Mouse (Mus musculus): ENCODE data around the gene Tbc1d5.

Gene Tbc1d5

DNA sequence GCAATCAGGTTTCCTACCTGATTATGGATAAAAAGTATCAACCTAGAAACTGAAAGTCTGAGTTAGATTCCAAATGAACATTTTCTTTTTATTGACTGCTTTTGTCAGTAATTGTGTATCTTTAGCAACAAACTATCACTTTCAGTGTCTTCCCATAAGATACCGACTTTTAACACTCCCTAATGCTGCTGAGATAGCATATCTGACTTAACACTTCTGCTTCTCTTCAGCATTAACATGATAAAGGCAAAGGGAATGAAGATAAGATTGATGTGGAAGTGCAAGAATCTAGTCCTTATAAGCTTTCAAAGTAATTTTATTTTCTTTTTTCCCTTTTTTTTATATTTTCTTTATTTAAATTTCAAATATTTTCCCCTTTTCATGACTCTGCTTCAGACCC is 138.3 kb downstream of the Tbc1d5 start:
- DNase-seq: no peak

DNA sequence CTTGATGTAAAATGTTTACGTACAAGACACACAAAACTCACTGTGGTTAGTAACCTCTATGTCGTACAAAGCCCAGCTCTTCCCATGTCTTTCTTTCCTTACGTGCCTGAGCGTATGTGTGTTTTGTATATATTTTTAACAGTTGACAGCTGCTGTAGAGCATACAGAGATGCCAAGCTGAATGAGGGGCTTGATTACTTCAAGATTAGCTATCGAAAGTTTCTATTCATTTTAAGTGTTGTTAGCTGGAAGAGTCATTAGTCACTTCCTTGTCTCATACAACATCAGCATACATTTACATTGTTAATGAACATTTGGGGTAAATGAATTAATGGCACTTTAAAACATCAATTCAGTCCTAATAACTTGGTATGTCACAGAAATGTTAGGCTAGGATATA is 155.9 kb downstream of the Tbc1d5 start:
- DNase-seq: no peak

DNA sequence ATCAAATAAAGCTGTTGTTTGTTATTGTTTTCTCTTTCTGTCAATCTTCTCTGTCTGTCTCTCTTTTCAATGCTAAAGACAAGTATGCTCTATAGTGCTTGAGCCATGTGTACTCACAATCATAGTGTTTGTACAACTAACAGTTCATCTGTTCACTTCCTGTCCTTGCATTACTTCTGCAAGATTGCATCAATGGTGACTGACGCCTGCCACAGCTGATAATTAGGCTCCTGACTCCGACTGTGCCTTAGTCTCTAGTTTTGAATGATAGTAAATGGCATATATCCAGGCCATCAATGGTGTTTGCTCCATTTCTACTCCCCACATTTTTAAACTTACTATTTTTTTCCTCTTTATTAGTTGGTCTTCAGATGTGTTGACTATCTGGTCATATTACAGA is 162.8 kb downstream of the Tbc1d5 start:
- no peak for DNase-seq

- DNase-seq: no peak
These were observed 165.2 kb downstream of the Tbc1d5 start for GRCm38 (mm10) chr17:51013908-51014307.

DNA sequence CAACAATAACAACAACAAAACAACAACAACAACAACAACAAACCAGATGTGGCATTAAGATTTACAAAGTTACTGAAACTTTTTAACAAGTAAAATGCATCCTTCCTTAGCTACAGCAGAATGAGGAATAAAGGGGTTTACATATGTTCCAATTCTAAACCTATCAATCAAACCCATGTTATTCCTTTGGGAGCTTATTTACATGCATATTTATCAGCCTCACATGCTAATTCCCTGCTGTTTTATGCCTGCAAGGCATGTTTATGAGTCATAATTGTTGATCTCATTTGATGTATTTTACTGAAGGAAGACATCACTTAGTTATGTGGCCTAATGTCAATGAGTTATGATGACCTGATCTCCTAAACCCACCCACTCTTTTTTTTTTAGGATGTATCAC is 176.0 kb downstream of the Tbc1d5 start:
- no peak for DNase-seq

GRCm38 (mm10) chr17:50998216-50998615 is 180.9 kb downstream of the Tbc1d5 start:
- DNase-seq: no peak

GRCm38 (mm10) chr17:50993294-50993993 is 185.7 kb downstream of the Tbc1d5 start:
- DNase-seq: no peak

GRCm38 (mm10) chr17:50990770-50991405 is 188.3 kb downstream of the Tbc1d5 start:
- no peak for DNase-seq

GRCm38 (mm10) chr17:50987935-50988334 is 191.2 kb downstream of the Tbc1d5 start:
- no peak for DNase-seq

GRCm38 (mm10) chr17:50981933-50982332 is 197.2 kb downstream of the Tbc1d5 start:
- DNase-seq: no peak

- DNase-seq: no peak
These were observed 207.0 kb downstream of the Tbc1d5 start for GRCm38 (mm10) chr17:50972142-50972541.

- no peak for DNase-seq
These were observed 213.0 kb downstream of the Tbc1d5 start for GRCm38 (mm10) chr17:50966147-50966546.

DNA sequence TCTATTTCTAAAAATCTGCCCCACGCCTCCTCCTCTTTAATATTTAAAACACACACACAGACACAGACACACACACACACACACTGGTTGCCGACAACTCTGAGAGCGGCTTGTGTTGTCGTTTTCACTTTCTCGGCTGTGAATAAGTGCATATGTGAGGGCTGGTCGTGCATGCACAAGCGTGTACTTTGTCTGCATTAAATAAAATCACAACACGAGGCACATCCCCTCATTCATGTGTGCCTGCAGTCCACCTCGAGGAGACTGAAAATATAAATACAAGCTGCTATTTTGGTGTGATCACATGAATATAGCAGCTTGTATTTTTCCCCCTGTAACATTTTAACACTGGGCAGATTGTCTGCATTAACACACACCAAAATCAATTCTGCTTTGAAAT is 224.8 kb downstream of the Tbc1d5 start:
- no peak for DNase-seq

GRCm38 (mm10) chr17:50922308-50922707 is 256.8 kb downstream of the Tbc1d5 start:
- DNase-seq: no peak

DNA sequence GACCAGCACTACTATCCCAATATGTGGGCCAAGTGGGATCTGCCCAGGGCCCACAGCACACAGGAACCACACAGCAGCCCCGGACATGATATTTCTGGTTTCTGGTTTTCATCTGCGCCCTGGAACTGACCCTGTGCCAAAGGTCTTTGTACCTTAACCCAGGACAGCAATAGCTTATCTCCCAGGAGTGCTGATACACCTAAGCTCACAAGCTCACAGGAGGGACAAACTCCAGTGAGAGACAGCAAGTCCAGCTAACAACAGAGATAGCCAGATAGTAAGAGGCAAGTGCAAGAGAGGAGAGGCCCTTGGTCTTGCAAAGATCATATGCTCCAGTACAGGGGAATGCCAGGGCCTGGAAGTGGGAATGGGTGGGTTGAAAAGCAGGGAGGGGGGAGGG is 263.9 kb downstream of the Tbc1d5 start:
- no peak for DNase-seq

GRCm38 (mm10) chr17:50908568-50909335 is 270.4 kb downstream of the Tbc1d5 start:
- no peak for DNase-seq

DNA sequence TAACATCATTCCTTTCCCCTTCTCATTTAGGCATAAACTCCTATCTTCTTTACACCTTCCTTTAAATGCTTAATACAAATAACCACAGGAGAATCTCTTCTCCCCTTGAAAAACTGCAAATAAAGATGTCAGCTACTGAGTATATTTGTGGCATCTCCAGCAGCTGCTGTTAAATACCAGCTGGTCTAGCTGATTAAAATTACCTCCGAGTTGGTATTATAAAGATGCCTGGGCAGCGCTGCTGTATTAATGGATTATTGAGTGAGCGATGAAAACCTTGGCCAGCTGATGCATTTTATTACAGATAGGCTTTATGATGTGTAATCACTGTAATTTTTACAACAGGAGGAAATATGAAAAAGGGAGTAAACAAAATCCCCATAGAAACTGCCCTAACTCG is 271.0 kb downstream of the Tbc1d5 start:
- DNase-seq: no peak

DNA sequence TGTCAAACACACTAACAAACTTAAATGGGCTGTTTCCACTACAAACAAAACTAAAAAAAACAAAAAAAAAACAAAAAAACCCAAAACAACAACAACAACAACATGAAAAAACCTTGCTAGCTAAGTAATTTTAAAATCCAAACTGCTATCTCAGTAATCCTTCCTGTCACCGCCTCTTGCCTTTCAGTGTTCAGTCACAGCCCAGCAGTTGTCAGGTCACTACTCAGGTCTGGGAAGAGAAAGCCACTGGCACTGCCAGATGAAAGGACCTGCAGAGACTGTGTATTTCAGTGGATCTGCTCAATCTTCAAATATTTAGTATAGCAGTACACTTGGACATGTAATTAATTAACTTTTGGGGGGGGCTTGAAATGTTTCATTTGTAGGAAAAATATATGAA is 272.5 kb downstream of the Tbc1d5 start:
- no peak for DNase-seq

DNA sequence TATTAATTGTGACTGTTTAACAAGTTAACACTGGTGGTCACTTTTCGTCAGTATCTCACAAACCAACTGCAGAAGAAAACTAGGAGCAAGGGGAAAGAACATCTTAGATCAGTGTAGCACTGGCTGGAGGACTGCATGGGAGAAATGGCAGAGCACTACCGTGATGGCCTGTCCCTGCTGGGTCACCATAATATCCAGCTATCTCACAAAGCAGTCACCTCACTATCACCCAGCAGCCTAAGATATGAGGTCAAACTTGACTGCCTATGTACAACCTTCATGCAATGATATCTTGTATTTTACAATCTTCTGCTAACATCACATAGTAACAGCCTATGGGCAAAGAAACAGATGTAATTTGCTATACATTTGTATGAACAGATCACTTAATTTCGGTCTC is 274.7 kb downstream of the Tbc1d5 start:
- no peak for DNase-seq

DNA sequence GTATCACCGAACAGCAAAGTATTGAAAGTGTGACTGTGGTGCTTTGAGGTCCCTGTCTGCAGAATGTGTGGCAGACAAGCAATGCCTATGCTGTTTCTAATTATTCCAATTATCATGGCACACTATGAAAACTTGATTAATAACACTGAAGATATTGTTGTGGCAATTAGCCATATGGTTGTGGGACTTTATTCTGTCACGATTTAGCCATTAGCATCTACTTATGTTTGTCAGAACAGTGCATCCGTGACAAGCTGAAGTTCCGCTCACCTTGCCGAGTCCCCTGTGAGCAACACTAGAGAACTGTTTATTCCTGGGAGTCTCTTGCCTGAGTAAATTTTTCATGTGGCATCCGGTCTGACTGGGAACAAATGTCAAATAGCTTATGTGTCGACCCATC is 281.3 kb downstream of the Tbc1d5 start:
- DNase-seq: no peak

DNA sequence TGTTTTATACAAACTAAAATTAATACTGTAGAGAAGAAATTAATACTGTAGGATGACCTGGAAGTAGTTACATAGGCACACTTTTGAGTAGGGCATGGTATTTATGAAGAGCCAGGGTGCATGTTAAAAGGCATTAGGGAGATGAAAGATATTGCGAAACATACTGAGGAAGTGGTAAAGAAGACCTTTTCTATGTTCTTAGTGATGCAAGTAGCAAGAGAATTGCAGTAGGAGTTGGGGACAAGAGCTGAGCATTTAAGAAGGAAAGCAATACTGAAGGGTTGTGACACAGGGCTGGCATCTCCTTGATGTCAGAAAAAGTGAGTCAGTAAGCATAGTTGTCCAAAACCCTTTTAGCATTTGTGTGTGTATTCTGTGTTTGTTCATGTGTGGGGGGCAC is 289.7 kb downstream of the Tbc1d5 start:
- no peak for DNase-seq

DNA sequence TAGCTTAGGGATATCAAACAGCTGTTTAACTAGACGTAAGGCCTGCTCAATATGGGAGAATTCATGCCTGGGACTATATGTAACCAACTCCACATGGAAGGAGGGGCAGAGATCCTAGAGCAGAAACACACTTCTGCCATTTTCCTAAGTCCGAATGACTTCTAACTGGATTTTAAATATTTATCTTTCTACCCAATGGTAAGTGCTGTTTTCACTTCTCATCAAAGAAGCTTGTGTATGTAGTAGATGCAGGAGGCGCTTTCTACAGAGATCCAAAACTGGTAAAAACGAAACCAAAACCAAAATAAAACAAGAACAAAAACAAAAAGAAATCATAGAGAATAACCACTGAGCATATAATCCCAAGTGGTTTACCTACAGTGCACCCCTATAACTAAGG is 299.2 kb downstream of the Tbc1d5 start:
- DNase-seq: no peak

DNA sequence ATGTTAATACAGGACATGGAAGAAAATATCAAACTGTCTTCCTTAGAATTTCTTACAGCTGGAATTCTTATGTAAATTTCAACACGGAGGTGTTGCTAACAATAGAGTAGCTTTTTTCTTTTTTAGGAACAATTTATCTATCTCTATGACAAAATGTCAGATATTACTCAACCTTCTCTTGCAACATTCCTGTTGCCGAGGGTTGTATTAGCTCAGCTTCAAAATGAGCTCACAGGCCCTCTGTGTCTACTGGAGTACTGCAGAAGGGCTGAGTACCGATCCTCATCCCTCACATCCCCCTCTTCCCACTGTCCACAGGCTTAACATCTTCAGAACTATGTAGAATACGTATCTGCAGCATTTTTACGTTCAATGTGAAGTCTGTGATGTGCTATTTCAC is 302.7 kb downstream of the Tbc1d5 start:
- DNase-seq: no peak

GRCm38 (mm10) chr17:50874067-50874466 is 305.1 kb downstream of the Tbc1d5 start:
- no peak for DNase-seq

All from cerebellum, adult 11-12 months (tissue).